Mouse (Mus musculus): ENCODE measurements at regions not wholly inside any gene's neighbourhood (a gene's known extent, or its start where the extent isn't known, plus 50 kb on each side); places are given as distances from the start of the nearest gene placed in this dataset.

GRCm38 (mm10) chr16:25147486-25147885 lies 139.1 kb upstream of the Tprg start:
- Histone ChIP-seq H3K9ac (ENCODE audit: low read length) (no peak overlapping the region), H3K4me1 (ENCODE audit: control insufficient read depth, insufficient read depth, low read length) (no peaks in the 10 kb centered on the region), H3K36me3 (ENCODE audit: control insufficient read depth, insufficient read depth, low read length) (no peaks in the 10 kb centered on the region), H3K27me3 (ENCODE audit: control insufficient read depth, insufficient read depth, low read length) (no peaks in the 10 kb centered on the region), H3K27ac (ENCODE audit: low read depth, low read length) (no peak overlapping the region), H3K9me3 (ENCODE audit: control insufficient read depth, low read length) (no peaks in the 10 kb centered on the region), H3K4me3 (ENCODE audit: low read depth, low read length) (no peak overlapping the region), H3K4me2 (ENCODE audit: low read depth) (no peak overlapping the region)
- WGBS: 86% methylated on average over 4 of the region's 4 CpGs
- DNase-seq (ENCODE audit: low spot score) (no peak), ATAC-seq (ENCODE audit: insufficient read depth, low FRiP score, low TSS enrichment) (no peak)

GRCm38 (mm10) chr16:25149186-25149585 lies 137.4 kb upstream of the Tprg start:
- Histone ChIP-seq H3K4me3 (ENCODE audit: low read depth, low read length) (no peak overlapping the region), H3K4me2 (ENCODE audit: low read depth) (no peak overlapping the region), H3K9me3 (ENCODE audit: control insufficient read depth, low read length) (no peaks in the 10 kb centered on the region), H3K36me3 (ENCODE audit: control insufficient read depth, insufficient read depth, low read length) (no peaks in the 10 kb centered on the region), H3K27ac (ENCODE audit: low read depth, low read length) (no peak overlapping the region), H3K4me1 (ENCODE audit: control insufficient read depth, insufficient read depth, low read length) (no peaks in the 10 kb centered on the region), H3K9ac (ENCODE audit: low read length) (no peak overlapping the region), H3K27me3 (ENCODE audit: control insufficient read depth, insufficient read depth, low read length) (no peaks in the 10 kb centered on the region)
- ATAC-seq (ENCODE audit: insufficient read depth, low FRiP score, low TSS enrichment) (no peak), DNase-seq (ENCODE audit: low spot score) (no peak)
- WGBS: 94% methylated on average over 1 of the region's 1 CpGs

- ATAC-seq (ENCODE audit: insufficient read depth, low FRiP score, low TSS enrichment) (no peak), DNase-seq (ENCODE audit: low spot score) (no peak)
- Histone ChIP-seq H3K4me1 (ENCODE audit: control insufficient read depth, insufficient read depth, low read length) (no peaks in the 10 kb centered on the region), H3K9ac (ENCODE audit: low read length) (no peak overlapping the region), H3K36me3 (ENCODE audit: control insufficient read depth, insufficient read depth, low read length) (no peaks in the 10 kb centered on the region), H3K27ac (ENCODE audit: low read depth, low read length) (no peak overlapping the region), H3K4me3 (ENCODE audit: low read depth, low read length) (no peak overlapping the region), H3K4me2 (ENCODE audit: low read depth) (no peak overlapping the region), H3K9me3 (ENCODE audit: control insufficient read depth, low read length) (no peaks in the 10 kb centered on the region), H3K27me3 (ENCODE audit: control insufficient read depth, insufficient read depth, low read length) (no peaks in the 10 kb centered on the region)
Observed at GRCm38 (mm10) chr16:25176870-25177269, 109.7 kb upstream of the Tprg start.

DNA sequence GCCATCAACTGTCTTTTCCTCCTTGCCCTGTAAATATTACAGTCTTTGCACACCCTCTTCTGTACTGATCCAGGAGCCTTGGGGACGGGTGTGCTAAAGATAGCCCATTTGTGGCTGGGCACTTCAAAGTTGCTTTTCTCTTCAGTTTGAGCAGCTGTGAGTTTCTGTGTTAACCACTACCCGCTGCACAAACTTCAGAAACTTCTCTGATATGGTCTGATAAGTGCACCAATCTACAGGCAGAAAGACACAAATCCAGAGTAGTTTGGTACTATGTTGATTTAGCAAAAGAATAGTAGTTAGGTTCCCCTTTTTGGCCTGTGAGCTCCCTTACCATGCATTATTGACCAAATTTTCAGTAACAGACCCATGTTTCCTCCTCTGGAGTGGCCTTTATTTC lies 108.6 kb upstream of the Tprg start:
- H3K36me3 ChIP-seq (ENCODE audit: control insufficient read depth, insufficient read depth, low read length): no peaks in the 10 kb centered on the region
- no peak overlapping the region for H3K4me3 ChIP-seq (ENCODE audit: low read depth, low read length)
- H3K4me1 ChIP-seq (ENCODE audit: control insufficient read depth, insufficient read depth, low read length): no peaks in the 10 kb centered on the region
- no peak overlapping the region for H3K4me2 ChIP-seq (ENCODE audit: low read depth)
- DNase-seq (ENCODE audit: low spot score) (no peak), ATAC-seq (ENCODE audit: insufficient read depth, low FRiP score, low TSS enrichment) (no peak)
- no peaks in the 10 kb centered on the region for H3K9me3 ChIP-seq (ENCODE audit: control insufficient read depth, low read length)
- WGBS: 75% methylated on average over 2 of the region's 2 CpGs
- H3K9ac ChIP-seq (ENCODE audit: low read length): no peak overlapping the region
- H3K27me3 ChIP-seq (ENCODE audit: control insufficient read depth, insufficient read depth, low read length): no peaks in the 10 kb centered on the region
- H3K27ac ChIP-seq (ENCODE audit: low read depth, low read length): no peak overlapping the region

GRCm38 (mm10) chr16:25181939-25182338 lies 104.7 kb upstream of the Tprg start:
- Histone ChIP-seq H3K4me2 (ENCODE audit: low read depth) (no peak overlapping the region), H3K9ac (ENCODE audit: low read length) (no peak overlapping the region), H3K4me3 (ENCODE audit: low read depth, low read length) (no peak overlapping the region), H3K27me3 (ENCODE audit: control insufficient read depth, insufficient read depth, low read length) (no peaks in the 10 kb centered on the region), H3K9me3 (ENCODE audit: control insufficient read depth, low read length) (no peaks in the 10 kb centered on the region), H3K4me1 (ENCODE audit: control insufficient read depth, insufficient read depth, low read length) (no peaks in the 10 kb centered on the region), H3K27ac (ENCODE audit: low read depth, low read length) (no peak overlapping the region), H3K36me3 (ENCODE audit: control insufficient read depth, insufficient read depth, low read length) (no peaks in the 10 kb centered on the region)
- DNase-seq (ENCODE audit: low spot score): no peak
- WGBS: 90% methylated on average over 6 of the region's 6 CpGs
- ATAC-seq (ENCODE audit: insufficient read depth, low FRiP score, low TSS enrichment): no peak

- ATAC-seq (ENCODE audit: insufficient read depth, low FRiP score, low TSS enrichment) (no peak), DNase-seq (ENCODE audit: low spot score) (no peak)
- Histone ChIP-seq H3K4me1 (ENCODE audit: control insufficient read depth, insufficient read depth, low read length) (no peaks in the 10 kb centered on the region), H3K27me3 (ENCODE audit: control insufficient read depth, insufficient read depth, low read length) (no peaks in the 10 kb centered on the region), H3K36me3 (ENCODE audit: control insufficient read depth, insufficient read depth, low read length) (no peaks in the 10 kb centered on the region), H3K9ac (ENCODE audit: low read length) (no peak overlapping the region), H3K4me3 (ENCODE audit: low read depth, low read length) (no peak overlapping the region), H3K4me2 (ENCODE audit: low read depth) (no peak overlapping the region), H3K9me3 (ENCODE audit: control insufficient read depth, low read length) (no peaks in the 10 kb centered on the region), H3K27ac (ENCODE audit: low read depth, low read length) (no peak overlapping the region)
- 89% methylated on average over 5 of the region's 5 CpGs for WGBS
Observed at GRCm38 (mm10) chr16:25197079-25197478, 89.5 kb upstream of the Tprg start.

DNA sequence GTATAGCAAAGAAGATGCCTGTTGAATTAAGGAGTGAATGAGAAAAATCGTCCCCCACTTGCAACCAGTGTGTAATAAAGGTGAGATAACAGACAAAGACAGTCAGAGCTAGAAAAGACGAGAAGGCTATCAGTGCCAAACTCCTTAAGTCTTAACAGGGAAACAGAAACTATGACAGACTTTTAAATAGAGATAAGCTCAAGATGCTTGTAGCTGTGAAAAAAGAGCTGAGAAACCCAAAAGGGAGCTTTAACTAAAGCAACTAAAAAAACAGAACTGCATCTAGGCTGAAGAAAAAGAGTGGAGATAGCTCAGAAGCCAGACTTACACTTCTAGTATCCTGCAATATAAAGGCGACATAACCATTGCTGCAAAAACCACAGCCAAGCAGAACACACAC lies 87.8 kb upstream of the Tprg start:
- Histone ChIP-seq H3K27me3 (ENCODE audit: control insufficient read depth, insufficient read depth, low read length) (no peaks in the 10 kb centered on the region), H3K4me2 (ENCODE audit: low read depth) (no peak overlapping the region), H3K27ac (ENCODE audit: low read depth, low read length) (no peak overlapping the region), H3K36me3 (ENCODE audit: control insufficient read depth, insufficient read depth, low read length) (no peaks in the 10 kb centered on the region), H3K9ac (ENCODE audit: low read length) (no peak overlapping the region), H3K4me1 (ENCODE audit: control insufficient read depth, insufficient read depth, low read length) (no peaks in the 10 kb centered on the region), H3K9me3 (ENCODE audit: control insufficient read depth, low read length) (no peaks in the 10 kb centered on the region), H3K4me3 (ENCODE audit: low read depth, low read length) (no peak overlapping the region)
- no peak for DNase-seq (ENCODE audit: low spot score)
- no peak for ATAC-seq (ENCODE audit: insufficient read depth, low FRiP score, low TSS enrichment)
- WGBS: 86% methylated on average over 3 of the region's 3 CpGs

- Histone ChIP-seq H3K9me3 (ENCODE audit: control insufficient read depth, low read length) (no peaks in the 10 kb centered on the region), H3K4me1 (ENCODE audit: control insufficient read depth, insufficient read depth, low read length) (no peaks in the 10 kb centered on the region), H3K9ac (ENCODE audit: low read length) (no peak overlapping the region), H3K4me3 (ENCODE audit: low read depth, low read length) (no peak overlapping the region), H3K4me2 (ENCODE audit: low read depth) (no peak overlapping the region), H3K27ac (ENCODE audit: low read depth, low read length) (no peak overlapping the region), H3K27me3 (ENCODE audit: control insufficient read depth, insufficient read depth, low read length) (no peaks in the 10 kb centered on the region), H3K36me3 (ENCODE audit: control insufficient read depth, insufficient read depth, low read length) (no peaks in the 10 kb centered on the region)
- DNase-seq (ENCODE audit: low spot score): no peak
- ATAC-seq (ENCODE audit: insufficient read depth, low FRiP score, low TSS enrichment): no peak
Observed at GRCm38 (mm10) chr16:25199984-25200383, 86.6 kb upstream of the Tprg start.

DNA sequence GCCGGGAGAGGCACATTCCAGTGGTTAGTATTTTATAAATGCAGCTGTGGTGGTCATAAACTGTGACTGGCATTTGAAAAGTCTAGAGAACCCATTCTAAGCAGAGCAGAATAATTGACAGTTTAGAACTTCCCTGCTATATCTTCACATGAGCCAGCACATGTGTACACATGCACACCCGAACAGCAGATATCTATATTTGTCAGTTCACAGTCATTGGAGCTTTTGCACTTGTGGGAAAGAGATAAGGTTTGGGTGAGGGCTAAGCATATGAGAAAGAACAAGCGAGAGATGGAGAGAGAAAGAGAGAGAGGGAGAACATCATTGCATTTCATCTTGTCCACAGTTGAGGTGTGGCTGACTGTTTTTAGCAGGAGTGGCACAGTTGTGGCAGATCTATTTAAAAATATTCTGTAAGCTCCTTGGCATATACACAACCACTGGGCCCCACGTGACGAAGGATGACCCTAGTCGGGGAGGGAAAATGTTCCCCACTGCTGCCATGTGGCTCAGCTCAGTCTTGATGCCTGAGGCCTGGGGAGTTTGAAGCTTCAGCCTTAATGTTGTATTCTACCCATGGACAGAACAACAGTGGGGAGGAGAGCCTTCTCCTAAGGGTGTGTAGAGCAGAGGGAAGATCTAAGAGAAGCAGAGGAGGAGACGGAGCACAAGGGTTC lies 85.4 kb upstream of the Tprg start:
- Histone ChIP-seq H3K9ac (ENCODE audit: low read length) (no peak overlapping the region), H3K4me3 (ENCODE audit: low read depth, low read length) (no peak overlapping the region), H3K9me3 (ENCODE audit: control insufficient read depth, low read length) (no peaks in the 10 kb centered on the region), H3K27ac (ENCODE audit: low read depth, low read length) (no peak overlapping the region), H3K4me2 (ENCODE audit: low read depth) (no peak overlapping the region), H3K36me3 (ENCODE audit: control insufficient read depth, insufficient read depth, low read length) (no peaks in the 10 kb centered on the region), H3K27me3 (ENCODE audit: control insufficient read depth, insufficient read depth, low read length) (no peaks in the 10 kb centered on the region), H3K4me1 (ENCODE audit: control insufficient read depth, insufficient read depth, low read length) (no peaks in the 10 kb centered on the region)
- 89% methylated on average over 7 of the region's 7 CpGs for WGBS
- ATAC-seq (ENCODE audit: insufficient read depth, low FRiP score, low TSS enrichment) (no peak), DNase-seq (ENCODE audit: low spot score) (no peak)

Measured in neural tube, embryonic 11.5 days (tissue).